Mouse (Mus musculus): ENCODE results near the gene Serpine1.

The Serpine1 gene

GRCm38 (mm10) chr5:137098418-137098817 lies 26.4 kb upstream of the Serpine1 start:
- in situ Hi-C loops (cut with MboI, MseI) = no loop called here

- in situ Hi-C loops (cut with MboI, MseI) = no loop called here
Measured at GRCm38 (mm10) chr5:137096037-137096436, 24.0 kb upstream of the Serpine1 start.

- in situ Hi-C loops (cut with MboI, MseI) = no loop called here
Measured at GRCm38 (mm10) chr5:137095135-137095534, 23.1 kb upstream of the Serpine1 start.

GRCm38 (mm10) chr5:137093720-137094119 lies 21.7 kb upstream of the Serpine1 start:
- in situ Hi-C loops (cut with MboI, MseI) = no loop called here

GRCm38 (mm10) chr5:137091560-137091959 lies 19.5 kb upstream of the Serpine1 start:
- in situ Hi-C loops (cut with MboI, MseI) = no loop called here

GRCm38 (mm10) chr5:137090870-137091269 lies 18.8 kb upstream of the Serpine1 start:
- in situ Hi-C loops (cut with MboI, MseI) = no loop called here

- in situ Hi-C loops (cut with MboI, MseI) = no loop called here
Measured at GRCm38 (mm10) chr5:137087410-137087809, 15.3 kb upstream of the Serpine1 start.

- in situ Hi-C loops (cut with MboI, MseI) = no loop called here
Measured at GRCm38 (mm10) chr5:137085731-137086130, 13.7 kb upstream of the Serpine1 start.

- in situ Hi-C loops (cut with MboI, MseI) = no loop called here
Measured at GRCm38 (mm10) chr5:137085021-137085420, 13.0 kb upstream of the Serpine1 start.

- in situ Hi-C loops (cut with MboI, MseI) = no loop called here
Measured at GRCm38 (mm10) chr5:137083051-137083450, 11.0 kb upstream of the Serpine1 start.

GRCm38 (mm10) chr5:137079849-137080248 lies 7.8 kb upstream of the Serpine1 start:
- in situ Hi-C loops (cut with MboI, MseI) = no loop called here

- in situ Hi-C loops (cut with MboI, MseI) = no loop called here
Measured at GRCm38 (mm10) chr5:137078616-137079015, 6.5 kb upstream of the Serpine1 start.

GRCm38 (mm10) chr5:137078041-137078440 lies 6.0 kb upstream of the Serpine1 start:
- in situ Hi-C loops (cut with MboI, MseI) = no loop called here

- in situ Hi-C loops (cut with MboI, MseI) = no loop called here
Measured at GRCm38 (mm10) chr5:137077187-137077586, 5.1 kb upstream of the Serpine1 start.

- in situ Hi-C loops (cut with MboI, MseI) = no loop called here
Measured at GRCm38 (mm10) chr5:137076191-137076930, 4.3 kb upstream of the Serpine1 start.

- in situ Hi-C loops (cut with MboI, MseI) = no loop called here
Measured at GRCm38 (mm10) chr5:137075726-137076125, 3.7 kb upstream of the Serpine1 start.

- in situ Hi-C loops (cut with MboI, MseI) = no loop called here
Measured at GRCm38 (mm10) chr5:137074191-137074651, 2.2 kb upstream of the Serpine1 start.

- in situ Hi-C loops (cut with MboI, MseI) = no loop called here
Measured at GRCm38 (mm10) chr5:137073141-137073540, 1.1 kb upstream of the Serpine1 start.

- in situ Hi-C loops (cut with MboI, MseI) = no loop called here
Measured at GRCm38 (mm10) chr5:137070881-137071605, 1.0 kb downstream of the Serpine1 start.

- in situ Hi-C loops (cut with MboI, MseI) = loop anchor here in 1 of 2 experiments (5.0 kb wide), 1 partner anchor 44 kb away; no protein-coding TSS in a partner anchor
Measured at GRCm38 (mm10) chr5:137068711-137069110, 3.4 kb downstream of the Serpine1 start.

GRCm38 (mm10) chr5:137065923-137066322 lies 6.1 kb downstream of the Serpine1 start:
- in situ Hi-C loops (cut with MboI, MseI) = loop anchor here in 1 of 2 experiments (5.0 kb wide), 1 partner anchor 46 kb away; no protein-coding TSS in a partner anchor

- in situ Hi-C loops (cut with MboI, MseI) = loop anchor here in 1 of 2 experiments (5.0 kb wide), 1 partner anchor 47 kb away; no protein-coding TSS in a partner anchor
Measured at GRCm38 (mm10) chr5:137065454-137065853, 6.6 kb downstream of the Serpine1 start.

- in situ Hi-C loops (cut with MboI, MseI) = no loop called here
Measured at GRCm38 (mm10) chr5:137062601-137063000, 9.5 kb downstream of the Serpine1 start.

Measured in T-helper 17 cell (primary cell).